Mouse (Mus musculus): ENCODE results near the gene Pias3. TPM values are rescaled to one million over a fixed set of nuclear protein-coding genes. Genes with fewer than 3 reads are reported as not detected.

Gene Pias3
- total and polyA plus RNA-seq, 3 experiments = 5.9 to 21.4 (median 13.1) TPM

GRCm38 (mm10) chr3:96696766-96697732, 865 bp downstream of the Pias3 start:
- H3K4me2 ChIP-seq (ENCODE audit: insufficient read depth, low read depth, poor library complexity, severe bottlenecking) = peak overlapping the region; percentile 60
- H3K9ac ChIP-seq (ENCODE audit: insufficient read depth, low read depth) = peak overlapping the region; percentile 79
- H3K4me3 ChIP-seq (replicated peaks in 1 of 3; ENCODE audit: low read depth in 2 of 3, low read length in 2 of 3, poor library complexity in 1 of 3) = peak overlapping the region; percentile 65 to 97 (median 91)
- H3K27me3 ChIP-seq (replicated peaks) = no peaks in the 10 kb centered on the region
- H3K27ac ChIP-seq (ENCODE audit: insufficient read depth, low read depth) = peak overlapping the region; percentile 73
- in situ Hi-C loops (cut with MboI; ENCODE audit: low pct_ligation_motif_present, low pct_unique_long_range_greater_than_20kb, low sequenced_read_pairs) = no loop called here
- TF ChIP-seq MXI1 (IDR thresholded peaks at IDR 0.05; ENCODE audit: low read depth, low read length) (peak; percentile 62; the same call in 1 of the 2 replicates), PAX5 (IDR thresholded peaks at IDR 0.05; ENCODE audit: low read length) (no peak), JUND (conservative IDR thresholded peaks at IDR 0.05; ENCODE audit: low read depth, low read length) (no peak), ZNF384 (IDR thresholded peaks at IDR 0.05; ENCODE audit: low read depth, low read length) (no peak), JUN (IDR thresholded peaks at IDR 0.05; ENCODE audit: insufficient read depth, low read depth, low read length) (no peak), CHD2 (IDR thresholded peaks at IDR 0.05; ENCODE audit: low read length) (peak; percentile 71), MYC (IDR thresholded peaks at IDR 0.05; ENCODE audit: low read depth, low read length) (no peak), USF1 (IDR thresholded peaks at IDR 0.05; ENCODE audit: low read depth, low read length) (no peak), NELFE (IDR thresholded peaks at IDR 0.05; ENCODE audit: low read depth, low read length) (no peak), ELF1 (IDR thresholded peaks at IDR 0.05; ENCODE audit: low read depth, low read length) (peak; percentile 61), UBTF (IDR thresholded peaks at IDR 0.05; ENCODE audit: low read depth, low read length) (no peak), TCF12 (IDR thresholded peaks at IDR 0.05; ENCODE audit: low read depth, low read length) (peak; percentile 72), NRF1 (IDR thresholded peaks at IDR 0.05; ENCODE audit: low read depth, low read length) (peak; percentile 65), ZKSCAN1 (IDR thresholded peaks at IDR 0.05; ENCODE audit: borderline replicate concordance, low read depth, low read length) (no peak), POLR2A (IDR thresholded peaks at IDR 0.05; ENCODE audit: low read depth, low read length) (peak; percentile 69), CTCF (conservative IDR thresholded peaks at IDR 0.05 in 1 of 2, IDR thresholded peaks at IDR 0.05 in 1 of 2; ENCODE audit: low read depth in 2 of 2, low read length in 2 of 2) (no peak), EP300 (IDR thresholded peaks at IDR 0.05; ENCODE audit: low read length) (no peak), KAT2A (IDR thresholded peaks at IDR 0.05; ENCODE audit: insufficient replicate concordance, low read length) (no peak), MAFK (IDR thresholded peaks at IDR 0.05; ENCODE audit: insufficient replicate concordance, low read length) (no peak), MAZ (IDR thresholded peaks at IDR 0.05; ENCODE audit: low read depth, low read length) (0 out of 2 replicates have a peak, but pooled peaks have one; percentile 14), GABPA (IDR thresholded peaks at IDR 0.05; ENCODE audit: insufficient replicate concordance, low read depth, low read length) (no peak), ZMIZ1 (IDR thresholded peaks at IDR 0.05; ENCODE audit: low read depth, low read length) (no peak), SIN3A (IDR thresholded peaks at IDR 0.05; ENCODE audit: low read length) (peak; percentile 84; the same call in 1 of the 2 replicates), RAD21 (IDR thresholded peaks at IDR 0.05; ENCODE audit: low read depth, low read length) (no peak), SMC3 (IDR thresholded peaks at IDR 0.05; ENCODE audit: low read depth, low read length) (no peak), MAX (IDR thresholded peaks at IDR 0.05; ENCODE audit: low read length) (peak; percentile 12; the same call in 1 of the 2 replicates), ETS1 (conservative IDR thresholded peaks at IDR 0.05; ENCODE audit: low read depth, low read length) (no peak), ZC3H11A (IDR thresholded peaks at IDR 0.05; ENCODE audit: low read depth, low read length) (no peak), MEF2A (IDR thresholded peaks at IDR 0.05; ENCODE audit: borderline replicate concordance, low read depth, low read length) (no peak; the same call in 1 of the 2 replicates), RCOR1 (conservative IDR thresholded peaks at IDR 0.05; ENCODE audit: low read depth, low read length) (no peak), HCFC1 (IDR thresholded peaks at IDR 0.05; ENCODE audit: low read depth, low read length) (peak; percentile 35), CHD1 (IDR thresholded peaks at IDR 0.05; ENCODE audit: low read depth, low read length) (no peak), POLR2AphosphoS2 (IDR thresholded peaks at IDR 0.05; ENCODE audit: low read depth, low read length) (no peak), E2F4 (IDR thresholded peaks at IDR 0.05; ENCODE audit: insufficient replicate concordance, low read depth, low read length) (no peak), TBP (conservative IDR thresholded peaks at IDR 0.05; ENCODE audit: low read depth, low read length) (no peak), USF2 (conservative IDR thresholded peaks at IDR 0.05; ENCODE audit: low read depth, low read length) (no peak), IRF4 (IDR thresholded peaks at IDR 0.05; ENCODE audit: low read depth, low read length) (no peak; the same call in 1 of the 2 replicates), BHLHE40 (IDR thresholded peaks at IDR 0.05; ENCODE audit: low read depth, low read length) (no peak)
- no peaks in the 10 kb centered on the region for H3K9me3 ChIP-seq (replicated peaks; ENCODE audit: low read length)
- dilution Hi-C loops (cut with MboI; ENCODE audit: extremely low pct_ligation_motif_present, extremely low pct_unique_long_range_greater_than_20kb, low sequenced_read_pairs) = no loop called here
- peaks cover 5 to 40% of the 10 kb centered on the region in 2 experiments; a peak in 3 of 4 replicates for H3K4me1 ChIP-seq (ENCODE audit: control insufficient read depth in 1 of 2, insufficient read depth in 2 of 2)
- peak; percentile 86 for DNase-seq (ENCODE audit: extremely low read depth)
- peaks cover 4% of the 10 kb centered on the region for H3K79me2 ChIP-seq (replicated peaks; ENCODE audit: control insufficient read depth, extremely low read depth, insufficient read depth, poor library complexity, severe bottlenecking)
- peaks cover 18 to 33% of the 10 kb centered on the region in 2 experiments for H3K36me3 ChIP-seq (replicated peaks in 1 of 2; ENCODE audit: control insufficient read depth in 1 of 2, insufficient read depth in 1 of 2, low read length in 1 of 2)
